Mouse (Mus musculus) adrenal gland, postnatal 25 days (tissue): ENCODE measurements around the gene Prpf39. TPM values are rescaled to one million over a fixed set of nuclear protein-coding genes. Genes with fewer than 3 reads are reported as not detected.

Source experiments
- total RNA-seq: library from RNA; stranded (reverse); gene quantifications from 2 replicates; pipeline ENCODE4 v1.2.3, GENCODE M21; 2021

Gene Prpf39
- total RNA-seq, 1 experiment from 2014 or later, result 48.9 TPM

Other genes with a start within 250 kb of the Prpf39 start
- gene Gm527, start 118.4 kb upstream of the Prpf39 start, total RNA-seq, result 5.1 and 8.2 TPM in 2 replicates
- gene Klhl28, start 70.8 kb upstream of the Prpf39 start, total RNA-seq, result 13.0 and 14.5 TPM in 2 replicates
- 36.8 and 37.1 TPM in 2 replicates for gene Togaram1, start 70.5 kb upstream of the Prpf39 start, total RNA-seq
- gene Fkbp3, start 37.7 kb downstream of the Prpf39 start, total RNA-seq, result 113 and 117 TPM in 2 replicates
- 14.5 and 17.6 TPM in 2 replicates for gene Fancm, start 39.3 kb downstream of the Prpf39 start, total RNA-seq
- gene Mis18bp1, start 136.3 kb downstream of the Prpf39 start, total RNA-seq, result 2.0 and 3.4 TPM in 2 replicates
- gene Wdr20rt, start 189.2 kb downstream of the Prpf39 start, total RNA-seq, result not detected in 2 replicates